Mouse (Mus musculus) lung, postnatal 25 days (tissue): ENCODE data around the gene Dntt.

Experiments
- DNase-seq: peaks from one replicate; pipeline ENCODE4 v3.0.0; 2022; ENCODE audit warnings: low spot score

The Dntt gene

GRCm38 (mm10) chr19:41011676-41012075 lies 17.4 kb upstream of the Dntt start:
- DNase-seq: no peak

- no peak for DNase-seq
Observed at GRCm38 (mm10) chr19:41013591-41013990, 15.5 kb upstream of the Dntt start.

- DNase-seq: no peak
Observed at GRCm38 (mm10) chr19:41014003-41014402, 15.1 kb upstream of the Dntt start.

GRCm38 (mm10) chr19:41015951-41016716 lies 12.9 kb upstream of the Dntt start:
- peak; percentile 70 for DNase-seq

GRCm38 (mm10) chr19:41019164-41019675 lies 9.9 kb upstream of the Dntt start:
- DNase-seq: no peak

GRCm38 (mm10) chr19:41020537-41020936 lies 8.5 kb upstream of the Dntt start:
- DNase-seq: no peak

- no peak for DNase-seq
Observed at GRCm38 (mm10) chr19:41022244-41022643, 6.8 kb upstream of the Dntt start.

GRCm38 (mm10) chr19:41026551-41026950 lies 2.5 kb upstream of the Dntt start:
- no peak for DNase-seq

- DNase-seq: no peak
Observed at GRCm38 (mm10) chr19:41027024-41027423, 2.1 kb upstream of the Dntt start.

GRCm38 (mm10) chr19:41027601-41028000 lies 1.5 kb upstream of the Dntt start:
- DNase-seq: no peak

- DNase-seq: no peak
Observed at GRCm38 (mm10) chr19:41030161-41030560, 1.1 kb downstream of the Dntt start.

GRCm38 (mm10) chr19:41031009-41031408 lies 1.9 kb downstream of the Dntt start:
- DNase-seq: peak; percentile 12

GRCm38 (mm10) chr19:41031869-41032268 lies 2.8 kb downstream of the Dntt start:
- DNase-seq: no peak

- no peak for DNase-seq
Observed at GRCm38 (mm10) chr19:41035809-41036551, 6.9 kb downstream of the Dntt start.

GRCm38 (mm10) chr19:41039110-41039509 lies 10.0 kb downstream of the Dntt start:
- no peak for DNase-seq

GRCm38 (mm10) chr19:41045091-41045770 lies 16.2 kb downstream of the Dntt start:
- no peak for DNase-seq

GRCm38 (mm10) chr19:41047437-41048186 lies 18.5 kb downstream of the Dntt start:
- no peak for DNase-seq

- no peak for DNase-seq
Observed at GRCm38 (mm10) chr19:41048187-41048559, 19.1 kb downstream of the Dntt start.

- DNase-seq: no peak
Observed at GRCm38 (mm10) chr19:41051714-41052113, 22.6 kb downstream of the Dntt start.

GRCm38 (mm10) chr19:41052247-41052646 lies 23.2 kb downstream of the Dntt start:
- DNase-seq: no peak

- DNase-seq: peak; percentile 25
Observed at GRCm38 (mm10) chr19:41053530-41053929, 24.5 kb downstream of the Dntt start.

GRCm38 (mm10) chr19:41054702-41055101 lies 25.6 kb downstream of the Dntt start:
- no peak for DNase-seq
